Mouse (Mus musculus): ENCODE measurements at regions not wholly inside any gene's neighbourhood (a gene's known extent, or its start where the extent isn't known, plus 50 kb on each side); places are given as distances from the start of the nearest gene placed in this dataset.

- TF ChIP-seq CTCF (IDR thresholded peaks at IDR 0.05; ENCODE audit: insufficient read depth, low read length): no peak
- no peak for TF ChIP-seq POLR2A (IDR thresholded peaks at IDR 0.05; ENCODE audit: borderline replicate concordance, extremely low read depth, low read depth, low read length)
Measured at GRCm38 (mm10) chr15:51676694-51677093, 2208.0 kb upstream of the Gm7489 start.

Measured in lung, adult 2 months (tissue).